Mouse (Mus musculus) small intestine, adult 2 months (tissue): Measurements from ENCODE around the gene Ppp1r15b. TPM values are rescaled to one million over a fixed set of nuclear protein-coding genes. Genes with fewer than 3 reads are reported as not detected.

Experiments
- H3K27ac ChIP-seq: fragments of 200-500 bp; 2 replicates; pipeline ENCODE4 v1.5.1; 2012; ENCODE audit warnings: low read depth, low read length, control low read depth, inconsistent platforms; ENCODE audit not compliant: insufficient read depth
- H3K27me3 ChIP-seq: fragments of 200-500 bp; 2 replicates; pipeline ENCODE4 v1.6.1; 2012; ENCODE audit warnings: mild to moderate bottlenecking, moderate library complexity, low read length, inconsistent platforms; ENCODE audit not compliant: control insufficient read depth, insufficient read depth
- H3K36me3 ChIP-seq: fragments of 200-500 bp; 2 replicates; pipeline ENCODE4 v1.6.1; 2012; ENCODE audit warnings: mild to moderate bottlenecking, low read length, control low read depth, inconsistent platforms; ENCODE audit not compliant: control insufficient read depth, insufficient read depth
- H3K4me1 ChIP-seq: fragments of 200-500 bp; 2 replicates; pipeline ENCODE4 v1.6.1; 2012; ENCODE audit warnings: low read length, inconsistent platforms, mixed read lengths; ENCODE audit not compliant: control insufficient read depth, insufficient read depth, insufficient read length
- H3K4me3 ChIP-seq: fragments of 200-500 bp; 2 replicates; pipeline ENCODE4 v1.5.1; 2012; ENCODE audit warnings: low read depth, mild to moderate bottlenecking, control low read depth, inconsistent platforms, low read length, moderate library complexity
- CTCF ChIP-seq: fragments of 200-500 bp; IDR thresholded peaks from 2 replicates; pipeline ENCODE4 v1.5.1; 2012; ENCODE audit warnings: low read depth, mild to moderate bottlenecking, control low read depth, inconsistent platforms, low read length, moderate library complexity, mixed read lengths; ENCODE audit not compliant: insufficient replicate concordance, insufficient read length; ENCODE audit errors: extremely low read depth
- POLR2A ChIP-seq: fragments of 200-500 bp; IDR thresholded peaks from 2 replicates; pipeline ENCODE4 v1.6.1; 2012; ENCODE audit warnings: low read depth, mild to moderate bottlenecking, control low read depth, inconsistent platforms, low read length, moderate library complexity
- WGBS: fragments of 180-500 bp; shearing (Covaris S2); methylation state at CpG from one replicate; pipeline ENCODE4 v1.1.7; 2018; 5-methylcytosine and 5-hydroxymethylcytosine counted together
- polyA plus RNA-seq: library from polyadenylated mRNA; depleted of rRNA; stranded (reverse); fragments of >200 nt; gene quantifications from 2 replicates; pipeline ENCODE4 v1.2.3, GENCODE M21; 2012

The Ppp1r15b gene
- polyA plus RNA-seq, 1 experiment = 43.3 TPM

GRCm38 (mm10) chr1:133170196-133170595 is 39.3 kb downstream of the Ppp1r15b start:
- Histone ChIP-seq H3K4me3 (no peak overlapping the region), H3K36me3 (peaks cover 25% of the 10 kb centered on the region), H3K27ac (no peak overlapping the region), H3K4me1 (peaks cover 10% of the 10 kb centered on the region; the same call in 1 of the 2 replicates), H3K27me3 (no peaks in the 10 kb centered on the region)
- TF ChIP-seq POLR2A = no peak
- TF ChIP-seq CTCF = no peak
- WGBS = 86% methylated on average over 8 of the region's 8 CpGs

DNA sequence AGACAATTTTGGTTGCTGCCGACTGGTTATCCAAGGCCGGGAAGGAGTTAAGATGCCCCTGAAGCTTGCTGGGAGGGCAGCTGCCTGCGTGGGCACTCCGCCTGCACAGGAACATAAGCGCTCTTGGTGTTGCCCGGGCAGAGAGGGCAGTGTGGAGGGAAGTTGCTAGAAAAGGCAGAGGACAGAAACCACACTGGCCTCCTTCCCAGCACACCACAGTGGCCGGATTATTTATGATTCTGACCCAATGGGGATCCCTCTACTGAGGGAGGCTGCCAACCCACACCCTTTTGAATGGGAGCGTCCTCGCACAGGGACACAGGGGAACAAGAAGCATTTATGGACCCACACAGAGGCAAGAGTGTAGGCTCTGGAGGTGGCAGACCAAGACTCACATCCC is 40.4 kb downstream of the Ppp1r15b start:
- WGBS = 75% methylated on average over 9 of the region's 9 CpGs
- Histone ChIP-seq H3K36me3 (peaks cover 29% of the 10 kb centered on the region), H3K4me3 (no peak overlapping the region), H3K27me3 (no peaks in the 10 kb centered on the region), H3K27ac (no peak overlapping the region), H3K4me1 (peaks cover 10% of the 10 kb centered on the region; the same call in 1 of the 2 replicates)
- no peak for TF ChIP-seq CTCF
- TF ChIP-seq POLR2A = no peak

DNA sequence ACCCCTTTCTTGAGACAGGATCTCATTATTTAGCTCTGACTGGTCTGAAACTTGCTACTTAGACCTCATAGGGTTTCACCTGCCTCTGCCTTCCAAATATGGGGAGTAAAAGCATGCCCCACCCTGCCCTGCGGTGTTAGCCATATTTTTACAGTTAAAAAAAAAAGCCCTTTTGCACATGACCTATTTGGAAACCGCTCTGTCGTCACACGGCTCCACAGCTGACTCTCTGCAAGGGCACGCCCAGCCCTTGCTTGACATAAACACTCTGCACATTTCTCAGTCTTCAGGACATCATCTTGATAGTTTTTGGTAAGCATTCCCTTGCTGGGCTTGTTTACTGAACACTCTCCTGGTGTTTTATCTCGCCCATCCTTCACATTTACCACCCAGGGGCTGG is 44.2 kb downstream of the Ppp1r15b start:
- no peak overlapping the region for H3K27ac ChIP-seq
- no peaks in the 10 kb centered on the region for H3K27me3 ChIP-seq
- H3K4me1 ChIP-seq = peaks cover 12% of the 10 kb centered on the region
- TF ChIP-seq POLR2A (no peak), CTCF (no peak)
- no peak overlapping the region for H3K4me3 ChIP-seq
- 54% methylated on average over 6 of the region's 6 CpGs for WGBS
- H3K36me3 ChIP-seq = peaks cover 35% of the 10 kb centered on the region

- 21% methylated on average over 8 of the region's 8 CpGs for WGBS
- peaks cover 27% of the 10 kb centered on the region for H3K36me3 ChIP-seq
- peak overlapping the region; percentile 59 for H3K27ac ChIP-seq
- H3K4me1 ChIP-seq = peaks cover 19% of the 10 kb centered on the region
- no peak overlapping the region for H3K4me3 ChIP-seq
- TF ChIP-seq POLR2A (no peak), CTCF (peak; percentile 87; the same call in 1 of the 2 replicates)
- no peaks in the 10 kb centered on the region for H3K27me3 ChIP-seq
These were observed 46.7 kb downstream of the Ppp1r15b start for GRCm38 (mm10) chr1:133177480-133178172.

DNA sequence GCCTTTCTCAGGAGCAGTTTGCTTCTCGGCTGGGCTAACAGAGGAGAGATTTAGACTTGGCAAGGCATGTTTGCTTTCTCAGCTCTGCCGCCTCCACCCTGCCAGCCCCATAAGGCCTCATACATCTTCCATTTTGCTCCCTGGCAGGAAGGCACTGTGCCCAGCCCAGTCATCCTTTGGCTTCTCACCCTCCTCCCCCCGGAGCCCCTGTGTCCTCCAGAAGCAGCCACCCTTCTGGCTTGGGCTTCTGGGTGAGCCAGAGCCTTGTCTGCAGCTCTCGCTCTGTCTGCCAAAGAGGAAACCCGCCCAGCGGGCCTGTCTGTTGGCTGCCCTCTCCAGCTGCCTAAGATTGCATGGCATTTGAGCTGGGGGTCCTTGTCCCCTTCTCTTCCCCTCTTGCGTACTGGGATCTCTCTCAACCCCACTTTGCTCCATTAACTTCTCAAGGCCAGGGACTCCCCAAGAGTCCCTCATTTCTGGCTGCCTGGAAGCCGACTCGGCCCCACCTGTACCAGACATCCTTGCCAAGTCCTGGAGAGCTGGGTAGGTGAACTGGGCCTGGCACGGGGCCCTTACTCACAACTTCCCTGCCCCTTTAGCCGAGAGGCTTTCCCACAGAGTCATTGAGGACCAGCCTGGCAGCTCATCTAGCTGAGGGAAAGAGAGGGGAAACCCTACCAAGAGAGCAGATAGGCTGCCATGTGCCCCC is 47.9 kb downstream of the Ppp1r15b start:
- H3K36me3 ChIP-seq = peaks cover 22% of the 10 kb centered on the region
- H3K4me3 ChIP-seq = no peak overlapping the region
- no peak for TF ChIP-seq POLR2A
- no peak for TF ChIP-seq CTCF
- peak overlapping the region; percentile 59 for H3K27ac ChIP-seq
- no peaks in the 10 kb centered on the region for H3K27me3 ChIP-seq
- 25% methylated on average over 11 of the region's 11 CpGs for WGBS
- H3K4me1 ChIP-seq = peaks cover 19% of the 10 kb centered on the region

DNA sequence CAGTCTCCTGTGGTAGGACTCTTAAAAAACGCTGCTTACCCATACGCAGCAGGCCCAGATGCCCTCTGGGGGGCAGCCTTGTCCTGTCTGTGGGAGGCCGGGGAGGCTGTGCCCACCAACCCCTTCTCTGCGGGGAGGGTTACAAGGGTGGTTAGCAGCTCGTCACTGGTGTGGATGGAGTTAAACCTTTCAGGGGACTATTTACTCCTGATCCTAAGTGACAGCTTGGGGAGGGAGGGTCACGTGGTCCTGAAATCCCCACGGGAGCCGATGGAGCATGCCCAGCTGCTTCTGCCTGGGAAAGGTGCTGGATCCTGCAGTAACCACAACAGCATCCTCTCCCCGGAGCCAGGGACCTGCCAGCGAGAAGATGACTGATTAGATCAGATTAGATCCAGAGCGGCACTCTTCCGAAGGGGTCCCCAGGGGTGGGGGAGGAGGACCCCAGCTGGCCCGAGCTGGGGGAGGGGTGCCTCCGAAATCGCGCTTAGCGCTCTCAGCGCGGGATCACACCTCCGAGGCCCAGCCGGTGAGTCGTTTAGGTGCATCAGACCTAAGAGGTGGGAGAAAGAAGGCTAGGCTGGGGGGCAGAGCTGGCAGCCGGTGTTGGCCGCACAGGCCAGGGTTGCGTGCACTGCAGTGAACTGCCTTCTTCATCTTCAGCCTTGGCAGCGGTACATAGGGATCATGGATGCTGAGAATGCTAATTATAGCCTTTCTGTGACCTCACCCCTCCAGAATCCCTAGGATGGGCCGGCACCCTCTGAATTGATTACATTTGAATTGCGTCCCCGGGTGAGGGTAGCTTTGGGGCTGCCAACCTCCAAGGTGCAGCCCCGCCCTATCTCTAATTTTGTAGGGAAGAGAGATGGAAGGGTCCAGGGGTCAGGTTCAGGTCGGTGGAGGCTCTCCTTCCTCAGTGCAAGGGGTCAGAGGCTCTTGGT is 50.4 kb downstream of the Ppp1r15b start:
- H3K36me3 ChIP-seq = peaks cover 11% of the 10 kb centered on the region; the same call in 1 of the 2 replicates
- 44% methylated on average over 31 of the region's 31 CpGs for WGBS
- H3K4me3 ChIP-seq = peak overlapping the region; percentile 53
- no peaks in the 10 kb centered on the region for H3K27me3 ChIP-seq
- H3K27ac ChIP-seq = 0 out of 2 replicates have a peak overlapping the region, but pooled peaks have one; percentile 16
- H3K4me1 ChIP-seq = peaks cover 19% of the 10 kb centered on the region
- TF ChIP-seq POLR2A (no peak; the same call in 1 of the 2 replicates), CTCF (peak; percentile 79)
